Mouse (Mus musculus): ENCODE data around the gene Gm10392. TPM values are rescaled to one million over a fixed set of nuclear protein-coding genes. Genes with fewer than 3 reads are reported as not detected.
A peak's percentile ranks its signal among the peaks of the same experiment; 100 is the strongest.

Gm10392 gene
- polyA plus RNA-seq, 1 experiment from 2014 or later: not detected

- H3K9me3 ChIP-seq: no peaks in the 10 kb centered on the region
- H3K4me1 ChIP-seq: peaks cover 76% of the 10 kb centered on the region
- peaks cover 3% of the 10 kb centered on the region; the same call in 1 of the 2 replicates for H3K36me3 ChIP-seq (replicated peaks)
- peak overlapping the region; percentile 81 for H3K4me2 ChIP-seq
- WGBS: 56% methylated on average over 5 of the region's 5 CpGs
- no peak for ATAC-seq (ENCODE audit: low FRiP score)
- H3K4me3 ChIP-seq (replicated peaks): peak overlapping the region; percentile 0; the same call in 1 of the 2 replicates
- H3K27ac ChIP-seq: peak overlapping the region; percentile 57
- H3K9ac ChIP-seq: peak overlapping the region; percentile 30; the same call in 1 of the 2 replicates
- no peaks in the 10 kb centered on the region for H3K27me3 ChIP-seq
These were observed 32.2 kb downstream of the Gm10392 start for GRCm38 (mm10) chr11:77486798-77487197.

GRCm38 (mm10) chr11:77485229-77485628 lies 33.8 kb downstream of the Gm10392 start:
- 0 out of 2 replicates have a peak overlapping the region, but pooled peaks have one; percentile 1 for H3K4me3 ChIP-seq (replicated peaks)
- H3K27me3 ChIP-seq: no peaks in the 10 kb centered on the region
- WGBS: 35% methylated on average over 6 of the region's 6 CpGs
- peaks cover 67% of the 10 kb centered on the region for H3K4me1 ChIP-seq
- H3K4me2 ChIP-seq: peak overlapping the region; percentile 81
- H3K9ac ChIP-seq: no peak overlapping the region; the same call in 1 of the 2 replicates
- no peak; the same call in 1 of the 2 replicates for ATAC-seq (ENCODE audit: low FRiP score)
- H3K27ac ChIP-seq: peak overlapping the region; percentile 57
- H3K9me3 ChIP-seq: no peaks in the 10 kb centered on the region
- H3K36me3 ChIP-seq (replicated peaks): peaks cover 3% of the 10 kb centered on the region; the same call in 1 of the 2 replicates

- peaks cover 3% of the 10 kb centered on the region; the same call in 1 of the 2 replicates for H3K36me3 ChIP-seq (replicated peaks)
- no peak overlapping the region for H3K27ac ChIP-seq
- no peaks in the 10 kb centered on the region for H3K27me3 ChIP-seq
- ATAC-seq (ENCODE audit: low FRiP score): no peak
- 84% methylated on average over 11 of the region's 11 CpGs for WGBS
- no peaks in the 10 kb centered on the region for H3K9me3 ChIP-seq
- peaks cover 62% of the 10 kb centered on the region for H3K4me1 ChIP-seq
- H3K4me3 ChIP-seq (replicated peaks): no peak overlapping the region
- H3K9ac ChIP-seq: no peak overlapping the region
- no peak overlapping the region for H3K4me2 ChIP-seq
These were observed 35.3 kb downstream of the Gm10392 start for GRCm38 (mm10) chr11:77483510-77484255.

- Histone ChIP-seq H3K4me3 (replicated peaks) (no peak overlapping the region), H3K4me2 (no peak overlapping the region), H3K27me3 (no peaks in the 10 kb centered on the region), H3K36me3 (replicated peaks) (peaks cover 3% of the 10 kb centered on the region; the same call in 1 of the 2 replicates), H3K4me1 (peaks cover 55% of the 10 kb centered on the region), H3K9me3 (no peaks in the 10 kb centered on the region), H3K27ac (no peak overlapping the region), H3K9ac (no peak overlapping the region)
- 70% methylated on average over 3 of the region's 3 CpGs for WGBS
- no peak for ATAC-seq (ENCODE audit: low FRiP score)
These were observed 36.0 kb downstream of the Gm10392 start for GRCm38 (mm10) chr11:77483043-77483442.

- Histone ChIP-seq H3K36me3 (replicated peaks) (peaks cover 38% of the 10 kb centered on the region), H3K27me3 (no peaks in the 10 kb centered on the region), H3K9me3 (no peaks in the 10 kb centered on the region), H3K4me2 (no peak overlapping the region), H3K4me1 (peaks cover 8% of the 10 kb centered on the region; the same call in 1 of the 2 replicates), H3K4me3 (replicated peaks) (no peak overlapping the region), H3K27ac (no peak overlapping the region), H3K9ac (no peak overlapping the region)
- 90% methylated on average over 6 of the region's 6 CpGs for WGBS
- ATAC-seq (ENCODE audit: low FRiP score): no peak
These were observed 42.1 kb downstream of the Gm10392 start for GRCm38 (mm10) chr11:77476895-77477294.

- H3K9me3 ChIP-seq: no peaks in the 10 kb centered on the region
- no peak overlapping the region for H3K9ac ChIP-seq
- 0 out of 2 replicates have a peak, but pooled peaks cover 4% of the 10 kb centered on the region for H3K4me1 ChIP-seq
- no peak overlapping the region for H3K27ac ChIP-seq
- H3K36me3 ChIP-seq (replicated peaks): peaks cover 44% of the 10 kb centered on the region
- no peak for ATAC-seq (ENCODE audit: low FRiP score)
- no peak overlapping the region for H3K4me3 ChIP-seq (replicated peaks)
- no peak overlapping the region for H3K4me2 ChIP-seq
- no peaks in the 10 kb centered on the region for H3K27me3 ChIP-seq
- 95% methylated on average over 14 of the region's 14 CpGs for WGBS
These were observed 42.8 kb downstream of the Gm10392 start for GRCm38 (mm10) chr11:77476216-77476615.

GRCm38 (mm10) chr11:77472775-77473174 lies 46.2 kb downstream of the Gm10392 start:
- Histone ChIP-seq H3K9ac (no peak overlapping the region), H3K4me1 (peaks cover 3% of the 10 kb centered on the region; the same call in 1 of the 2 replicates), H3K27ac (no peak overlapping the region), H3K27me3 (peaks cover 18% of the 10 kb centered on the region), H3K36me3 (replicated peaks) (peaks cover 57% of the 10 kb centered on the region), H3K4me2 (no peak overlapping the region), H3K9me3 (no peaks in the 10 kb centered on the region), H3K4me3 (replicated peaks) (no peak overlapping the region)
- no peak for ATAC-seq (ENCODE audit: low FRiP score)
- WGBS: 91% methylated on average over 16 of the region's 16 CpGs

- H3K4me3 ChIP-seq (replicated peaks): no peak overlapping the region
- no peak for ATAC-seq (ENCODE audit: low FRiP score)
- H3K27ac ChIP-seq: no peak overlapping the region
- peaks cover 31% of the 10 kb centered on the region for H3K27me3 ChIP-seq
- no peak overlapping the region for H3K9ac ChIP-seq
- H3K4me1 ChIP-seq: peaks cover 6% of the 10 kb centered on the region; the same call in 1 of the 2 replicates
- WGBS: 75% methylated on average over 26 of the region's 29 CpGs
- no peaks in the 10 kb centered on the region for H3K9me3 ChIP-seq
- no peak overlapping the region for H3K4me2 ChIP-seq
- peaks cover 54% of the 10 kb centered on the region for H3K36me3 ChIP-seq (replicated peaks)
These were observed 47.6 kb downstream of the Gm10392 start for GRCm38 (mm10) chr11:77471407-77471806.

- H3K9me3 ChIP-seq: no peaks in the 10 kb centered on the region
- H3K4me2 ChIP-seq: no peak overlapping the region
- ATAC-seq (ENCODE audit: low FRiP score): no peak
- H3K4me1 ChIP-seq: peaks cover 6% of the 10 kb centered on the region; the same call in 1 of the 2 replicates
- H3K27ac ChIP-seq: no peak overlapping the region
- peaks cover 34% of the 10 kb centered on the region for H3K36me3 ChIP-seq (replicated peaks)
- H3K9ac ChIP-seq: no peak overlapping the region
- WGBS: 86% methylated on average over 9 of the region's 9 CpGs
- H3K27me3 ChIP-seq: peaks cover 61% of the 10 kb centered on the region
- no peak overlapping the region for H3K4me3 ChIP-seq (replicated peaks)
These were observed 50.6 kb downstream of the Gm10392 start for GRCm38 (mm10) chr11:77468397-77468796.

GRCm38 (mm10) chr11:77467784-77468183 lies 51.2 kb downstream of the Gm10392 start:
- peaks cover 9% of the 10 kb centered on the region for H3K4me1 ChIP-seq
- no peaks in the 10 kb centered on the region for H3K9me3 ChIP-seq
- peaks cover 28% of the 10 kb centered on the region for H3K36me3 ChIP-seq (replicated peaks)
- no peak for ATAC-seq (ENCODE audit: low FRiP score)
- peaks cover 67% of the 10 kb centered on the region for H3K27me3 ChIP-seq
- 10% methylated on average over 20 of the region's 20 CpGs for WGBS
- no peak overlapping the region for H3K4me3 ChIP-seq (replicated peaks)
- no peak overlapping the region for H3K27ac ChIP-seq
- peak overlapping the region; percentile 31 for H3K4me2 ChIP-seq
- no peak overlapping the region for H3K9ac ChIP-seq

- no peaks in the 10 kb centered on the region for H3K9me3 ChIP-seq
- H3K36me3 ChIP-seq (replicated peaks): peaks cover 22% of the 10 kb centered on the region
- no peak overlapping the region; the same call in 1 of the 2 replicates for H3K4me2 ChIP-seq
- WGBS: 5% methylated on average over 25 of the region's 25 CpGs
- H3K4me1 ChIP-seq: peaks cover 15% of the 10 kb centered on the region
- no peak; the same call in 1 of the 2 replicates for ATAC-seq (ENCODE audit: low FRiP score)
- H3K27ac ChIP-seq: no peak overlapping the region
- H3K9ac ChIP-seq: no peak overlapping the region
- no peak overlapping the region for H3K4me3 ChIP-seq (replicated peaks)
- peaks cover 73% of the 10 kb centered on the region for H3K27me3 ChIP-seq
These were observed 51.8 kb downstream of the Gm10392 start for GRCm38 (mm10) chr11:77467157-77467556.

All from forebrain, embryonic 12.5 days (tissue).